Mouse (Mus musculus) adipose tissue, adult 10 weeks (tissue): ENCODE data around the gene Pgm2. TPM values are rescaled to one million over a fixed set of nuclear protein-coding genes. Genes with fewer than 3 reads are reported as not detected.

Experiments
- polyA plus RNA-seq: library from polyadenylated mRNA; stranded (reverse); fragments of 350-450 nt; fragmentation: Illumina TruSeq; extraction: RNeasy Lipid Tissue Mini Kit (QIAGEN cat#74804); gene quantifications from one replicate; pipeline ENCODE4 v1.2.3, GENCODE M21; 2014; ENCODE audit warnings: low read depth, low replicate concordance

Gene Pgm2
- polyA plus RNA-seq = 8.7 TPM

GRCm38 (mm10) chr5:64092748-64093292 lies at the start of gene Pgm2:
Gene Pgm2, plus strand, starts transcription at chr5:64092950.

DNA sequence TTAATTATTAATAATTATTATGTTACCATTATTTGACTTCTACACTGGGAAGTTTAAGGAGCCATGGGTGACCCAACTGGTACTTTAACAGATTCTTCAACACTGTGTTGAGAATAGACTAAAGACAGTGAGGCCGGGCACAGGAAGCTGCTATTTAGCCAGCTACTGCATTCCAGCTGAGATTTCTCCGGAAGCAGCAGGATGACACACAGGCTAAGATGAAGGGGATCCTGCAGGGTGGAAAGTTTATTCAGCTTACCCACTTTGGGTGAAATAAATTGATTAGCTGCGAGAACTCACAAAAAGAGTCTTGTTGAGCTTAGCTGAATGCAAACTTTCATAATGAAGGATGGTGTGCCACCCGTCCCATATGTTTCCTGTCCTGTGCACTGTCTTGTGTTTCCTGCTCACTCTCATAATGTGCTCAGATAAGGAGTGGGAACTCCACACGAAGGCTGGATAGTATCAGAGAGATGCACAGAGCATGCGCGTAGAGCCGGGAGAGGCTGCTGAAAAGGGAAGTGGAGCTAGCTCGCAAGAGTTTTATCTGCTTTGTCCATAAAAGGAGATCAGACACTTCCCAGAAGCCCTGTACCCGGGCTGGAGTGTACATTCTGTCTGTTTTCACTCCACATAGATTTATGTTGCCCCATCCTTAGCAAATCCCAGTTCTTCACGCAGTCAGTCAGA lies 63.3 kb downstream of the Pgm2 start, which contains the start of gene Tbc1d1:
TSS of gene Tbc1d1 (plus strand) at position 445 of the 690 bp plus-strand sequence.

Other genes starting within 250 kb of the Pgm2 start
- gene Rell1, start 124.1 kb upstream of the Pgm2 start, polyA plus RNA-seq = 18.9 TPM
- 48.4 TPM for gene Tbc1d1, start 63.4 kb downstream of the Pgm2 start, polyA plus RNA-seq